Mouse (Mus musculus) ES-E14 (cell line): Measurements from ENCODE around the gene Nxpe4.

Experiments used
- CHD2 ChIP-seq: IDR thresholded peaks from 2 replicates; pipeline ENCODE4 v1.6.1; 2014; ENCODE audit warnings: mild to moderate bottlenecking, low read depth, low read length, inconsistent platforms
- ZNF384 ChIP-seq: IDR thresholded peaks from 2 replicates; pipeline ENCODE4 v1.6.1; 2012; ENCODE audit warnings: low read depth, low read length, inconsistent platforms

- TF ChIP-seq ZNF384 (no peak), CHD2 (no peak)
Measured at GRCm38 (mm10) chr9:48284221-48284620, 122.4 kb downstream of the Nxpe4 start.
